Mouse (Mus musculus) forebrain, embryonic 10.5 days (tissue): ENCODE results near the gene Skap2. TPM values are rescaled to one million over a fixed set of nuclear protein-coding genes. Genes with fewer than 3 reads are reported as not detected.

Experiments
- DNase-seq: peaks from one replicate; pipeline ENCODE4 v3.0.0-alpha.2; 2017; ENCODE audit warnings: low spot score; ENCODE audit errors: extremely low spot score
- H3K27ac ChIP-seq: fragments of 300-500 bp; sonication (generic); 2 replicates; pipeline ENCODE4 v1.5.1; 2016; ENCODE audit warnings: mild to moderate bottlenecking
- H3K27me3 ChIP-seq: fragments of 300-500 bp; sonication (generic); 2 replicates; pipeline ENCODE4 v1.6.1; 2016; ENCODE audit warnings: mild to moderate bottlenecking; ENCODE audit not compliant: poor library complexity, severe bottlenecking
- H3K36me3 ChIP-seq: fragments of 300-500 bp; sonication (generic); replicated peaks from 2 replicates; pipeline ENCODE4 v1.6.1; 2016; ENCODE audit warnings: mild to moderate bottlenecking, moderate library complexity
- H3K4me1 ChIP-seq: fragments of 300-500 bp; sonication (generic); 2 replicates; pipeline ENCODE4 v1.6.1; 2016
- H3K4me3 ChIP-seq: fragments of 300-500 bp; sonication (generic); 2 replicates; pipeline ENCODE4 v1.5.1; 2016; ENCODE audit warnings: mild to moderate bottlenecking, moderate library complexity
- H3K9me3 ChIP-seq: fragments of 300-500 bp; sonication (generic); 2 replicates; pipeline ENCODE4 v1.6.1; 2016; ENCODE audit warnings: mild to moderate bottlenecking, moderate library complexity
- WGBS: fragments of 180-500 bp; shearing (Covaris S2); methylation state at CpG from one replicate; pipeline ENCODE4 v1.1.7; 2016; 5-methylcytosine and 5-hydroxymethylcytosine counted together
- polyA plus RNA-seq: library from polyadenylated mRNA; unstranded; fragments of >200 nt; fragmentation: Nextera tagmentation; extraction: Ambion mirVana; gene quantifications from 2 replicates; pipeline ENCODE4 v1.2.1, GENCODE M21; 2016

Gene Skap2
- polyA plus RNA-seq, 1 experiment from 2014 or later, result 7.7 TPM

DNA sequence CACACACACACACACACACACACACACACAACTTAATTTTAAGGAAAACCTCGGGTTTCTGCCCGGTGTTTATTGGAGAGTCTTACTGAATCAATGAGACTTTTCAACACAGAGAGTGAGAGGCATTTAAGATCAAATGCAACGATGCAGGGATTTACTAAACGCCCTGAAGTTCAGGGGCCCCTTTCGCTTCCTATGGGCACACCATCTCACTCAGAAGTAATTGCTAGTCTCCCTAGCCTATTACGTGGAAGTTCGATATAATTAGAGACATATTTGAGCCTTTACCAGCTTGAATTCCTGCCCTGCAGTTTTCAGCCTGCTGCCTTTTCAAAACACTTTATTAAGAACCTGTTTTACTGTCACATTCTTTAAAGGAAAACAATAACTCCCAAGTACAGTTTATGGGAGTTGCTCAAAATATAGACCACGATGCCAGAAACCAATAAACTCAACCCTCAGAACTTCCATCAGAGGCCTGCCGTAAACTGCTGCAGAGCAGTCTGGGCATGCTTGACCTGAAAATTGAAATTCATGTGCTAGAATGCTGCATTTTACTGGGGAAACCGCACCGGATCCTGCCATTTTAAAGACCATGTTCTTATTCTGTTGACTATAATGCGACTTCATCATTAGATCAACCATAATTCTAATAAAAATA lies 203.1 kb downstream of the Skap2 start:
- no peaks in the 10 kb centered on the region for H3K9me3 ChIP-seq
- no peak overlapping the region for H3K27ac ChIP-seq
- no peaks in the 10 kb centered on the region for H3K36me3 ChIP-seq
- no peak overlapping the region for H3K4me3 ChIP-seq
- DNase-seq, result no peak
- no peaks in the 10 kb centered on the region for H3K27me3 ChIP-seq
- WGBS, result 84% methylated on average over 12 of the region's 12 CpGs
- peaks cover 10% of the 10 kb centered on the region for H3K4me1 ChIP-seq

GRCm38 (mm10) chr6:51808011-51808410 lies 204.3 kb downstream of the Skap2 start:
- Histone ChIP-seq H3K27me3 (no peaks in the 10 kb centered on the region), H3K4me1 (peaks cover 10% of the 10 kb centered on the region), H3K4me3 (no peak overlapping the region), H3K27ac (no peak overlapping the region), H3K36me3 (no peaks in the 10 kb centered on the region), H3K9me3 (no peaks in the 10 kb centered on the region)
- WGBS, result 73% methylated on average over 6 of the region's 6 CpGs
- DNase-seq, result no peak

Other genes starting within 250 kb of the Skap2 start
- gene Hoxa1, start 145.8 kb upstream of the Skap2 start, polyA plus RNA-seq, result not detected in 2 replicates
- not detected in 2 replicates for gene Hoxa2, start 152.3 kb upstream of the Skap2 start, polyA plus RNA-seq
- not detected in 2 replicates for gene 5730596B20Rik, start 164.9 kb upstream of the Skap2 start, polyA plus RNA-seq
- not detected in 2 replicates for gene Hoxa4, start 179.2 kb upstream of the Skap2 start, polyA plus RNA-seq
- gene Hoxa5, start 192.0 kb upstream of the Skap2 start, polyA plus RNA-seq, result not detected in 2 replicates
- gene Hoxa6, start 196.2 kb upstream of the Skap2 start, polyA plus RNA-seq, result not detected in 2 replicates
- gene Hoxa3, start 200.8 kb upstream of the Skap2 start, polyA plus RNA-seq, result not detected in 2 replicates
- gene Gm28308, start 200.8 kb upstream of the Skap2 start, polyA plus RNA-seq, result not detected in 2 replicates
- not detected in 2 replicates for gene Hoxa7, start 209.3 kb upstream of the Skap2 start, polyA plus RNA-seq
- not detected in 2 replicates for gene Hoxa9, start 218.5 kb upstream of the Skap2 start, polyA plus RNA-seq
- gene Hoxa10, start 228.3 kb upstream of the Skap2 start, polyA plus RNA-seq, result not detected in 2 replicates
- gene Hoxa11, start 233.3 kb upstream of the Skap2 start, polyA plus RNA-seq, result not detected in 2 replicates
- gene Hoxa13, start 248.3 kb upstream of the Skap2 start, polyA plus RNA-seq, result not detected in 2 replicates